ENCODE assay signal across 23 mouse cellular contexts in genomic region chr7:49639864-49640708, GRCm38 (mm10). TPM values are rescaled to one million over a fixed set of nuclear protein-coding genes. Genes with fewer than 3 reads are reported as not detected.
A peak's percentile ranks its signal among the peaks of the same experiment; 100 is the strongest.
DNase-seq lines count a peak whose midpoint lies in the region; ATAC-seq and TF ChIP-seq lines count a peak whose summit lies in the region.
"Had no signal": no experiment of that assay in that cellular context is flagged by ENCODE, and none has a peak within 500 bp of the region (broad histone marks: within the 10 kb centered on the region; RNA-seq: fewer than 3 reads in every experiment).

No protein-coding gene starts in this region.

- TF ChIP-seq CTCF in E14TG2a.4 (conservative IDR thresholded peaks at IDR 0.05; ENCODE audit: low read length): no peak

- H3K9me3 ChIP-seq in intestine, embryonic 14.5 days (ENCODE audit: control insufficient read depth, low read length): no peaks in the 10 kb centered on the region
- H3K9me3 ChIP-seq in intestine, embryonic 15.5 days: no peaks in the 10 kb centered on the region
- H3K9me3 ChIP-seq in E14TG2a.4 (ENCODE audit: low read length): peaks cover 3% of the 10 kb centered on the region; the same call in 1 of the 2 replicates
- no peaks in the 10 kb centered on the region for H3K9me3 ChIP-seq in forebrain, embryonic 15.5 days
- H3K9me3 ChIP-seq in kidney, embryonic 15.5 days (replicated peaks): no peaks in the 10 kb centered on the region

- no peak for ATAC-seq in intestine, embryonic 14.5 days (replicated peaks; ENCODE audit: low FRiP score, low TSS enrichment, low read depth)
- ATAC-seq in intestine, embryonic 15.5 days: no peak
- peak; percentile 31 for ATAC-seq in forebrain, embryonic 15.5 days (replicated peaks)
- no peak for ATAC-seq in kidney, embryonic 15.5 days (replicated peaks; ENCODE audit: low FRiP score)

- H3K36me3 ChIP-seq in intestine, embryonic 14.5 days (ENCODE audit: control insufficient read depth, insufficient read depth, low read length): no peaks in the 10 kb centered on the region
- no peaks in the 10 kb centered on the region for H3K36me3 ChIP-seq in intestine, embryonic 15.5 days
- no peaks in the 10 kb centered on the region for H3K36me3 ChIP-seq in E14TG2a.4 (ENCODE audit: insufficient read depth, low read length)
- H3K36me3 ChIP-seq in forebrain, embryonic 15.5 days: no peaks in the 10 kb centered on the region
- no peaks in the 10 kb centered on the region for H3K36me3 ChIP-seq in kidney, embryonic 15.5 days
- H3K36me3 ChIP-seq: G1E had no signal

- H3K27me3 ChIP-seq in intestine, embryonic 14.5 days (replicated peaks; ENCODE audit: control insufficient read depth, insufficient read depth, low read length): peaks cover 69% of the 10 kb centered on the region
- H3K27me3 ChIP-seq in intestine, embryonic 15.5 days (replicated peaks): peaks cover 55% of the 10 kb centered on the region
- peaks cover 71% of the 10 kb centered on the region for H3K27me3 ChIP-seq in E14TG2a.4 (ENCODE audit: insufficient read depth, low read length)
- peaks cover 90% of the 10 kb centered on the region for H3K27me3 ChIP-seq in forebrain, embryonic 15.5 days
- H3K27me3 ChIP-seq in kidney, embryonic 15.5 days: peaks cover 84% of the 10 kb centered on the region

- H3K27ac ChIP-seq in intestine, embryonic 14.5 days (ENCODE audit: low read depth): no peak overlapping the region
- no peak overlapping the region for H3K27ac ChIP-seq in intestine, embryonic 15.5 days
- H3K27ac ChIP-seq in forebrain, embryonic 15.5 days (replicated peaks): no peak overlapping the region
- H3K27ac ChIP-seq in kidney, embryonic 15.5 days: no peak overlapping the region

- no peak overlapping the region for H3K4me3 ChIP-seq in intestine, embryonic 14.5 days (ENCODE audit: low read depth, low read length)
- no peak overlapping the region for H3K4me3 ChIP-seq in intestine, embryonic 15.5 days (replicated peaks)
- H3K4me3 ChIP-seq in E14TG2a.4 (replicated peaks; ENCODE audit: low read length): peak overlapping the region; percentile 66; the same call in 1 of the 2 replicates
- H3K4me3 ChIP-seq in forebrain, embryonic 15.5 days: no peak overlapping the region
- no peak overlapping the region for H3K4me3 ChIP-seq in kidney, embryonic 15.5 days (replicated peaks)
- H3K4me3 ChIP-seq: myocyte had no signal

- H3K9ac ChIP-seq in intestine, embryonic 14.5 days (ENCODE audit: low read length): no peak overlapping the region
- H3K9ac ChIP-seq in intestine, embryonic 15.5 days: no peak overlapping the region
- no peak overlapping the region for H3K9ac ChIP-seq in forebrain, embryonic 15.5 days (replicated peaks)
- H3K9ac ChIP-seq in kidney, embryonic 15.5 days: no peak overlapping the region
- H3K9ac ChIP-seq: lung, embryonic 14.5 days had no signal

- WGBS in intestine, embryonic 14.5 days: 13% methylated on average over 18 of the region's 18 CpGs
- 20% methylated on average over 18 of the region's 18 CpGs for WGBS in intestine, embryonic 15.5 days
- 5% methylated on average over 18 of the region's 18 CpGs for WGBS in forebrain, embryonic 15.5 days
- WGBS in kidney, embryonic 15.5 days: 18% methylated on average over 18 of the region's 18 CpGs

- no peak overlapping the region for H3K4me2 ChIP-seq in intestine, embryonic 14.5 days (ENCODE audit: low read length)
- no peak overlapping the region for H3K4me2 ChIP-seq in intestine, embryonic 15.5 days (replicated peaks)
- H3K4me2 ChIP-seq in forebrain, embryonic 15.5 days (replicated peaks): no peak overlapping the region
- H3K4me2 ChIP-seq in kidney, embryonic 15.5 days: no peak overlapping the region

- no peaks in the 10 kb centered on the region for H3K4me1 ChIP-seq in intestine, embryonic 14.5 days (replicated peaks; ENCODE audit: control insufficient read depth, insufficient read depth, low read length)
- H3K4me1 ChIP-seq in intestine, embryonic 15.5 days (replicated peaks): 0 out of 2 replicates have a peak, but pooled peaks cover 3% of the 10 kb centered on the region
- H3K4me1 ChIP-seq in E14TG2a.4 (replicated peaks; ENCODE audit: low read depth, low read length): peaks cover 47% of the 10 kb centered on the region
- peaks cover 32% of the 10 kb centered on the region for H3K4me1 ChIP-seq in forebrain, embryonic 15.5 days
- H3K4me1 ChIP-seq in kidney, embryonic 15.5 days: peaks cover 22% of the 10 kb centered on the region

- intact Hi-C loops in left cerebral cortex, postnatal 14 days (cut with DNase I): loop anchor here (5.0 kb wide), 2 partner anchors 37 to 272 kb away; partner anchors contain the start of gene Slc6a5

- peak; percentile 66 for DNase-seq in intestine, embryonic 14.5 days (ENCODE audit: low spot score)
- peak; percentile 30 for DNase-seq in embryo, embryonic 11 days
- DNase-seq in left cerebral cortex, postnatal 14 days (ENCODE audit: low spot score in 2 of 2): no peak
- no peak for DNase-seq in adrenal gland, adult 2 months
- DNase-seq: adrenal gland, postnatal 10 days; B cell, adult 2 months; cerebellum, adult 2 months; kidney, postnatal 10 days; liver; right cerebral cortex, postnatal 14 days; thymus, postnatal 36 days had no signal

RNA-seq across cellular contexts. Expression of gene Dbx1, which starts 3.4 kb away (rescaled TPM):
- polyA plus RNA-seq in intestine, embryonic 14.5 days (2014; fragmentation: Nextera tagmentation; extraction: Ambion mirVana): not detected in 2 replicates
- polyA plus RNA-seq in intestine, embryonic 15.5 days (2015; fragmentation: Nextera tagmentation; extraction: Ambion mirVana): not detected in 2 replicates
- polyA plus RNA-seq in forebrain, embryonic 15.5 days (2015; fragmentation: Nextera tagmentation; extraction: Ambion mirVana): 1.5 and 1.9 TPM in 2 replicates
- polyA plus RNA-seq in kidney, embryonic 15.5 days (2015; fragmentation: Nextera tagmentation; extraction: Ambion mirVana): 0.24 and 0.43 TPM in 2 replicates
- not detected for total RNA-seq in left cerebral cortex, postnatal 14 days (2021)
- total RNA-seq in adrenal gland, adult 2 months (2021): not detected
- polyA plus RNA-seq in adrenal gland, adult 2 months (2012; rRNA removed): not detected in 2 replicates
- total RNA-seq: adrenal gland, postnatal 10 days; gastrocnemius, adult 18-20 months; granulocyte monocyte progenitor cell, adult 5-6 weeks; hematopoietic stem cell, adult 5-6 weeks; left cerebral cortex, adult 8-10 months had no signal
- polyA plus RNA-seq: cerebellum, adult 2 months; G1E; heart, embryonic 14.5 days; lung, embryonic 14.5 days; myocyte had no signal

Comparison
In these comparisons a context has a peak if more than half of its experiments do, and no peak if none do; other contexts are left out.
1. DNase-seq: peak in intestine, embryonic 14.5 days (single experiment) and embryo, embryonic 11 days (single experiment); none in left cerebral cortex, postnatal 14 days (0 of 2) and adrenal gland, adult 2 months (single experiment).